Mouse (Mus musculus) C2C12 (cell line): Measurements from ENCODE around the gene Ganc. TPM values are rescaled to one million over a fixed set of nuclear protein-coding genes. Genes with fewer than 3 reads are reported as not detected.

Experiments
- H3K27me3 ChIP-seq: one replicate; pipeline ENCODE4 v1.6.1; 2011; ENCODE audit not compliant: control insufficient read depth, insufficient read depth, insufficient read length
- H3K36me3 ChIP-seq: one replicate; pipeline ENCODE4 v1.6.1; 2011; ENCODE audit not compliant: control insufficient read depth, insufficient read depth
- H3K4me3 ChIP-seq: one replicate; pipeline ENCODE4 v1.5.1; 2011; ENCODE audit warnings: mild to moderate bottlenecking, control low read depth; ENCODE audit not compliant: poor library complexity, insufficient read depth, severe bottlenecking
- H3K79me2 ChIP-seq: one replicate; pipeline ENCODE4 v1.6.1; 2011; ENCODE audit not compliant: control insufficient read depth, insufficient read depth
- H3K79me3 ChIP-seq: one replicate; pipeline ENCODE4 v1.6.1; 2011; ENCODE audit warnings: low read depth, control low read depth
- H3ac ChIP-seq: one replicate; pipeline ENCODE3; 2011; ENCODE audit warnings: low read depth; ENCODE audit not compliant: control insufficient read depth, insufficient read length
- CEBPB ChIP-seq: IDR thresholded peaks from one replicate; pipeline ENCODE4 v1.6.1; 2011; ENCODE audit warnings: low read depth, mild to moderate bottlenecking, control low read depth, moderate library complexity
- CTCF ChIP-seq: IDR thresholded peaks from one replicate; pipeline ENCODE4 v1.5.1; 2011; ENCODE audit not compliant: control insufficient read depth, insufficient read depth, insufficient read length
- FOSL1 ChIP-seq: IDR thresholded peaks from one replicate; pipeline ENCODE4 v1.8.0; 2011; ENCODE audit warnings: mild to moderate bottlenecking, low read length; ENCODE audit not compliant: poor library complexity, insufficient read depth, severe bottlenecking
- MAX ChIP-seq: IDR thresholded peaks from one replicate; pipeline ENCODE4 v1.6.1; 2011; ENCODE audit warnings: mild to moderate bottlenecking, control low read depth
- MYOD1 ChIP-seq: IDR thresholded peaks from one replicate; pipeline ENCODE4 v1.6.1; 2011; ENCODE audit warnings: low read depth; ENCODE audit not compliant: control insufficient read depth, insufficient read length
- MYOG ChIP-seq: IDR thresholded peaks from one replicate; pipeline ENCODE4 v1.6.1; 2011; ENCODE audit not compliant: control insufficient read depth, insufficient read length; ENCODE audit errors: extremely low read depth
- USF1 ChIP-seq: IDR thresholded peaks from one replicate; pipeline ENCODE4 v1.6.1; 2011; ENCODE audit warnings: low read depth, mild to moderate bottlenecking, control low read depth, moderate library complexity
- long read RNA-seq, 2 experiments: library from polyadenylated mRNA; unstranded; transcript quantifications; one replicate each; pipeline ENCODE4 v2.0.0; 2019 to 2020
- polyA plus RNA-seq: library from polyadenylated mRNA; unstranded; fragments of >200 nt; fragmentation: generic; extraction: Trizol; gene quantifications from one replicate; pipeline ENCODE4 v1.2.1, GENCODE M21; 2012; ENCODE audit warnings: missing spikeins

Gene Ganc
- polyA plus RNA-seq: 2.3 TPM
- long read RNA-seq, experiment 1, full-length matches to known transcripts: 2 of 6 reads
- long read RNA-seq, experiment 1, partial matches to known transcripts: 1 of 6 reads
- long read RNA-seq, experiment 1, other reads (novel, unspliced or antisense): 3 of 6 reads
- long read RNA-seq, experiment 2, full-length matches to known transcripts: 17 of 23 reads
- long read RNA-seq, experiment 2, partial matches to known transcripts: 2 of 23 reads
- long read RNA-seq, experiment 2, other reads (novel, unspliced or antisense): 4 of 23 reads

DNA sequence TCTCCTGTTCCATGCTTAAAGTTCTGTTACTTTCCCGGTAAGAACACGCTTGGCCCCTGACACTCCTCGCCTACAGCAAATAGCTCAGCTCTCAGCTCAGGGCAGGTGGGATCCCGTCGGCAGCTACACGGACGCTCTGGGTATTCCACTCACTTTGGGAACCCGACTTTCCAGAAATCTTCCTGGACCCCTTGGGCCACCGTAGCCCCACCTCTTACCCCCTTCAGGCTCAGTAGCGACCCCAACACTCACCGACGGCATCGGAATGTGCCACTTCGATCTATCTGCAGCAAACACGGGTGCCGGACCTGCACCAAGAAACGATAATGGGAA lies at the start of gene Ganc:
TSS of gene Ganc (plus strand) at position 244 of the 333 bp plus-strand sequence.
- H3K27me3 ChIP-seq: no peaks in the 10 kb centered on the region
- H3K4me3 ChIP-seq: peak within 1 kb of the TSS; percentile 97
- peak within 1 kb of the TSS; percentile 87 for H3ac ChIP-seq
- H3K79me2 ChIP-seq: peaks cover 53% of the 10 kb centered on the region
- peaks cover 10% of the 10 kb centered on the region for H3K36me3 ChIP-seq
- no peak for TF ChIP-seq USF1
- no peak for TF ChIP-seq MYOG
- no peak for TF ChIP-seq MAX
- no peak for TF ChIP-seq CEBPB
- TF ChIP-seq MYOD1: no peak
- TF ChIP-seq CTCF: no peak
- no peak for TF ChIP-seq FOSL1
- peaks cover 43% of the 10 kb centered on the region for H3K79me3 ChIP-seq

DNA sequence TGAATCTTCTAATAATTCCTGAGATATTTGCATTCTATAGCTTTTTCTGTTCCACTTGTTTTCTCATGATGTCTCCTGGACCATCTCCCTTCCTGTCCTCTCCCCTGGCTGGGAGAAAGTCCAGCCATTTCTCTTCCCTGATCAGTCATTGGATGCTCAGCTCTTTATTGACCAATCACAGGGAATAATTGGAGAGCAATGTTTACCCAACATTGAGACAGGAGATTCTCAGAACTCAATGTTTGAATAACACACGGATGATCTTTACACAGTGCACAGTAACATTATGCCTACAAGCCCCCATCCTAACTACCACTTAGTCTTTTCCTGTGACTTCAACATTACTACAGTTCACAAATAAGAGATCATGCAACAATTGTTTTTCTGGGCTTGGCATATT lies 43.3 kb upstream of the Ganc start:
- Histone ChIP-seq H3K79me3 (no peaks in the 10 kb centered on the region), H3K79me2 (no peaks in the 10 kb centered on the region), H3K4me3 (no peak overlapping the region), H3ac (no peak overlapping the region), H3K27me3 (no peaks in the 10 kb centered on the region), H3K36me3 (peaks cover 75% of the 10 kb centered on the region)
- TF ChIP-seq MYOG: no peak
- TF ChIP-seq MYOD1: no peak
- no peak for TF ChIP-seq USF1
- TF ChIP-seq FOSL1: no peak
- no peak for TF ChIP-seq MAX
- TF ChIP-seq CTCF: no peak
- TF ChIP-seq CEBPB: no peak

DNA sequence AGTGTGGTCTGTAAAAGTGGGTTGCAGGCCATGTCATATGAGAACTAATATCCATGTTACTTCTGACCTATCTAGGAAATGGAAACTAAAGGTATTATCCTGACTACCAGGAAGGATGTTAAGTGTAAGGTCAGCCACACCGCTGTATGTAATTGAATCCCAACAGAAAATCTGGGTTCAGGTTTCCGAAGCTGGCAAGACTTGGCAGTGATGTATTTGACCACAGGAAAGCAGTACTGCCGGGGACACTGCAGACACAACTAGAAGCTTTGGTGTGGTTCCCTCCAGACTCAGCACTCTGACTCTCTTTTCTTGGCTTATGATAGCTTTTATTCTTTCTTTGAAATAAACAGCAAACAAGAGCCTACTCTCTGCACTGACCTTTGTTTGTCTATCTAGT lies 37.2 kb upstream of the Ganc start:
- Histone ChIP-seq H3K79me2 (no peaks in the 10 kb centered on the region), H3K36me3 (peaks cover 78% of the 10 kb centered on the region), H3K4me3 (no peak overlapping the region), H3K79me3 (no peaks in the 10 kb centered on the region), H3K27me3 (no peaks in the 10 kb centered on the region), H3ac (no peak overlapping the region)
- no peak for TF ChIP-seq CTCF
- TF ChIP-seq USF1: no peak
- no peak for TF ChIP-seq FOSL1
- no peak for TF ChIP-seq MYOG
- TF ChIP-seq MYOD1: no peak
- no peak for TF ChIP-seq CEBPB
- TF ChIP-seq MAX: no peak

DNA sequence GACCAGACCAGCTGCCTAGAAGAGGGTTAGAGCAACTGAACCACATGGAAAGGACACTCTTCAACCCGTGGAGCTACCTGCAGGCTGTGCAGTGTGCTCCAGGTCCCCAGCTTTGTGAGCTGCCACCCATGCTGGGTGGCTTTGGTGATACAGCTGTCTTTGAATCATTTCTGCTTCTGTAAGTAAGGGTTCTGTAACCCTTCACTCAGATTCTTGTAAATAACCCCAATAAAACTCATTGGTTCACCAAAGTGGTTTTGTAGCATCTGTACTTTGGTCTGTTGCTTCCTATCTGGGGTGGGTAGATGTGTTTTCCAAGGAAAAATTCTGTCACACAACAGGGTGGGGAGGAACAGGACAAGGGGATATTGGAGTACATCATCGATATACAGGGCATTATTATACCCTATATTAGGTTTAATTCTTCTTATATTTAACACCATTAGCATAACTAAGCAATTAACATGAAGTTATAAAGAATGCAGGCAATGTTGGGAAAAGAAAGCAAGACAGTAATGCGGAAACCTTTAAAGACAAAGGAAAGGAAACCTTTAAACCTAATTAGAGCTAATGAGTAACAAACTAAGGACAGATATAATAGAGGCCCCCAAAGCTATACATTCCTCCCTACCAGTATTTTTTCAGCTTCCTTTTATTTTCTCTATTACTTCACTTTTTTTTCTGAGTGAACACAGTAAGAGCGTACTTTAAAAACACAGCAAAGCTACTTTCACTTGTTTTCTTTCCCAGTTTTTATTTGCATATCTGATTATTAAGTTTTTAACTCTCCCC lies 36.1 kb upstream of the Ganc start:
- peaks cover 78% of the 10 kb centered on the region for H3K36me3 ChIP-seq
- H3K4me3 ChIP-seq: no peak overlapping the region
- H3K27me3 ChIP-seq: no peaks in the 10 kb centered on the region
- H3K79me2 ChIP-seq: no peaks in the 10 kb centered on the region
- no peaks in the 10 kb centered on the region for H3K79me3 ChIP-seq
- TF ChIP-seq MYOD1 (no peak), CTCF (no peak), FOSL1 (no peak), MYOG (no peak), CEBPB (no peak), MAX (no peak), USF1 (no peak)
- H3ac ChIP-seq: no peak overlapping the region

DNA sequence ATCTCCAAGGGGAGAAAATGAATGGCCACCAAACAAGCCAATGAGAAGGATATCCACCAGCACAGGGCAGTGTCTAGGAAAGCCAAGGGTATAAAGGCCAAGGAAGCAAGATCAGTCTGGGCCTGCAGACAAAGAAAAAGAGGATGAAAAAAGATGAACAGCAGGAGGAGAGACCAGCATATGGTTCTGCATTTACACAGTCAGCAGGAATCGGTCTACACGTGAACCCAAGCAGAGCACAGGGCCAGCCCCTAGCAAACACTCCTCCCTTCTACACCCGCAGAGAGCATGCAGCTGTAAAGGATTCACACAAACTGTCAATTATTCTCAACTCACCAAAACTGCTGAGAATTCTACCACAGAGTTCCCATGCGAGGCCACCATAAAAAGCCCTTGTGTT lies 29.8 kb upstream of the Ganc start:
- Histone ChIP-seq H3K4me3 (no peak overlapping the region), H3K36me3 (peaks cover 83% of the 10 kb centered on the region)

More for the DNA sequence above, 29.8 kb upstream of the Ganc start:
- TF ChIP-seq MYOG: no peak
- no peak for TF ChIP-seq MYOD1
- TF ChIP-seq MAX: no peak
- TF ChIP-seq CEBPB: no peak
- TF ChIP-seq FOSL1: no peak
- no peak for TF ChIP-seq USF1
- no peak for TF ChIP-seq CTCF
- no peaks in the 10 kb centered on the region for H3K79me3 ChIP-seq
- no peak overlapping the region for H3ac ChIP-seq
- no peaks in the 10 kb centered on the region for H3K79me2 ChIP-seq
- H3K27me3 ChIP-seq: no peaks in the 10 kb centered on the region
